Mouse (Mus musculus) liver, embryonic 16.5 days (tissue): ENCODE results near the gene Nfia. TPM values are rescaled to one million over a fixed set of nuclear protein-coding genes. Genes with fewer than 3 reads are reported as not detected.

Experiments
- ATAC-seq: fragments of 200-750 bp; cut with Nextera tagmentation; 2 replicates; pipeline ENCODE4 v1.8.0; 2017; ENCODE audit warnings: low read depth, mild to moderate bottlenecking, moderate number of reproducible peaks, moderate library complexity
- H3K27ac ChIP-seq: fragments of 300-500 bp; sonication (generic); 2 replicates; pipeline ENCODE4 v1.5.1; 2014; ENCODE audit warnings: mild to moderate bottlenecking, low read length
- H3K27me3 ChIP-seq: fragments of 300-500 bp; sonication (generic); 2 replicates; pipeline ENCODE4 v1.6.1; 2014; ENCODE audit warnings: low read depth, low read length, mixed read lengths; ENCODE audit not compliant: control insufficient read depth, insufficient read depth
- H3K36me3 ChIP-seq: fragments of 300-500 bp; sonication (generic); 2 replicates; pipeline ENCODE4 v1.6.1; 2014; ENCODE audit warnings: mild to moderate bottlenecking; ENCODE audit not compliant: control insufficient read depth, insufficient read depth
- H3K4me1 ChIP-seq: fragments of 300-500 bp; sonication (generic); 2 replicates; pipeline ENCODE4 v1.6.1; 2014; ENCODE audit warnings: low read depth, low read length, mixed read lengths; ENCODE audit not compliant: control insufficient read depth
- H3K4me2 ChIP-seq: fragments of 300-500 bp; sonication (generic); 2 replicates; pipeline ENCODE4 v1.6.1; 2014; ENCODE audit warnings: low read depth, low read length, mixed read lengths
- H3K4me3 ChIP-seq: fragments of 300-500 bp; sonication (generic); 2 replicates; pipeline ENCODE4 v1.5.1; 2014; ENCODE audit warnings: low read depth, mild to moderate bottlenecking, low read length
- H3K9ac ChIP-seq: fragments of 300-500 bp; sonication (generic); 2 replicates; pipeline ENCODE4 v1.6.1; 2014; ENCODE audit warnings: low read depth, low read length
- H3K9me3 ChIP-seq: fragments of 300-500 bp; sonication (generic); replicated peaks from 2 replicates; pipeline ENCODE4 v1.6.1; 2016; ENCODE audit warnings: low read length; ENCODE audit not compliant: control insufficient read depth
- WGBS: fragments of 180-500 bp; shearing (Covaris S2); extraction: QIAGEN DNeasy Blood & Tissue Kit; methylation state at CpG from one replicate; pipeline ENCODE4 v1.1.7; 2014; ENCODE audit not compliant: insufficient replicate concordance; 5-methylcytosine and 5-hydroxymethylcytosine counted together
- polyA plus RNA-seq: library from polyadenylated mRNA; unstranded; fragments of >200 nt; fragmentation: Nextera tagmentation; extraction: Ambion mirVana; gene quantifications from 2 replicates; pipeline ENCODE4 v1.2.1, GENCODE M21; 2015

Nfia gene
- polyA plus RNA-seq, 1 experiment from 2014 or later, result 5.7 TPM

GRCm38 (mm10) chr4:98109911-98110310 lies 337.4 kb downstream of the Nfia start:
- WGBS, result 71% methylated on average over 4 of the region's 4 CpGs
- peaks cover 2% of the 10 kb centered on the region; the same call in 1 of the 2 replicates for H3K4me1 ChIP-seq
- ATAC-seq, result no peak
- no peak overlapping the region for H3K4me2 ChIP-seq
- no peak overlapping the region for H3K27ac ChIP-seq
- no peak overlapping the region for H3K4me3 ChIP-seq
- H3K9ac ChIP-seq, result no peak overlapping the region
- peaks cover 2% of the 10 kb centered on the region; the same call in 1 of the 2 replicates for H3K27me3 ChIP-seq
- H3K9me3 ChIP-seq, result no peaks in the 10 kb centered on the region
- H3K36me3 ChIP-seq, result no peaks in the 10 kb centered on the region

DNA sequence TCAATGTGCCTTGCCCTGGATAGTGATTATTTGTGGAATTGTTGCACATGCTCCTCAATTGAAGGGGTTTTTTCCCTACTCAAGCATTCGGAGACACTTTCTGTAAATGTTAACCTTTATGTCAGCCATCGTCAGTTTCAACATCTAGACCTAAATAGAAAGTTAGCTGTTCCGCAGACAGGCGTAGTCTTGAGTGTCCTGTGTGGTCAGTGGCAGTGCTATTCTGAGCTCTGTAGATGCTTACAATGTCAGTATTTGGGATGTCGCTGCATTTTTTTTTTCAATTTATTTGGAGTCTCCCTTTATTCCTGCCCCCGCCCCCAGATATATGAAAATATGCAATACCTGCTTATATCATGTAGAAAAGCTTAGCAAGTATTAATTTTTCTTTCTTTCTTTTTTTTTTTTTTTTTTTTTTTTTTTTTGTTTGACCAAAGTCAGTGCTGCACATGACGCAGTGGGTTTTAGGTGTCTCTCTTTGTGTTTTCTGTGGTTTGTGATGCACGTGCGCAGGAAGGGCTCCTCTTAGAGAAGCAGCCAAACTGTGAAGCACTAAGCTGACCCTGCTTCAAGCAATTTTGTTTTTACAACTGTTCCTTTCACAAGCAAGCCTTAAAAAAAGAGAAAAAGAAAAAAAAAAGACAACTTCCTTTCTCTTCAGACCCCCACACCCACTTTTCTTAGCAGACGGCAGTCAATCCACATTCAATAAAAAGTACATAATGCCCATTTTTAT lies 340.9 kb downstream of the Nfia start:
- ATAC-seq, result no peak
- WGBS, result 54% methylated on average over 10 of the region's 10 CpGs
- Histone ChIP-seq H3K9ac (no peak overlapping the region), H3K9me3 (no peaks in the 10 kb centered on the region), H3K27me3 (no peaks in the 10 kb centered on the region), H3K4me2 (no peak overlapping the region), H3K4me3 (no peak overlapping the region), H3K27ac (no peak overlapping the region), H3K4me1 (peaks cover 2% of the 10 kb centered on the region; the same call in 1 of the 2 replicates), H3K36me3 (no peaks in the 10 kb centered on the region)

DNA sequence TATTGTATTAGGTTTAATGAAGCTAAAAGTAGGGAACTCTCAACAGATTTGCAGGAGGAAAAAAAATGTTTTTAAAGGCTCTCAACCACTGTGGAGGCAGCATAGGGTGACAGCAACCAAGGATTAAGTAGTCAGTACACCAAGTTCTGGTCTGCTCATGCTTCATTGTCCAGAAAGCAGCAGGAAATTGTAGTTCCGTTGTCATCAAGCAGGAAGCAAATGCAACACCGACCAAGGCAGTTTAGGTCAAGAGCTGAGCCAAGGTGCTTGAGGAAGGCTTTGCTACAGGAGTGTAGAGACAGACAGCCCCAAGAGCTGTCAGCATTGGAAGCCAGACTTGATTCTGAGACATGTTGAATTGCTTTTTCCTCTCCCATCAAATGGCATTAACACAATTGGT lies 342.4 kb downstream of the Nfia start:
- H3K4me2 ChIP-seq, result no peak overlapping the region
- ATAC-seq, result no peak
- WGBS, result 21% methylated on average over 2 of the region's 2 CpGs
- H3K27ac ChIP-seq, result no peak overlapping the region
- no peaks in the 10 kb centered on the region for H3K36me3 ChIP-seq
- H3K4me1 ChIP-seq, result no peaks in the 10 kb centered on the region
- H3K9ac ChIP-seq, result no peak overlapping the region
- H3K9me3 ChIP-seq, result no peaks in the 10 kb centered on the region
- H3K27me3 ChIP-seq, result no peaks in the 10 kb centered on the region
- no peak overlapping the region for H3K4me3 ChIP-seq

DNA sequence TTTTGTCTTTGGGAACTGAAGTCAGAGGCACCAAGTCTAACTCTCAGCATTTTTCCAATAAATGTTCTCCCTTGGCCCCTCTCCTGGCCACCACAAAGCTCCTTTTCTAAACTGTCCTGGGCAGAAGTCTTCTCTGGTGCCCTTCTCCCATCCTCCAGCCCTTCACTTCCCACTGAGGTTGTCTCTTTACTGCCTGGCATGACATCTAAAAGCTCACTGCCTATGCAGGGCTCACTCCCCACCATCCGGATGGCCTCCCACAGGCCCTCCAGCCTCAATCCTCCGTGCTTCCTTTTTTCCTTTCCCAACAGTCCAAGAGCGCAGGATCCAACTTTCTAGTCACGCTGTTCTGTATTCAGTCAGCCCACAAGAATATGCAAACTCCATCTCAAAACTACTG lies 342.9 kb downstream of the Nfia start:
- 80% methylated on average over 4 of the region's 4 CpGs for WGBS
- Histone ChIP-seq H3K9ac (no peak overlapping the region), H3K9me3 (no peaks in the 10 kb centered on the region), H3K27me3 (no peaks in the 10 kb centered on the region), H3K4me2 (no peak overlapping the region), H3K27ac (no peak overlapping the region), H3K4me3 (no peak overlapping the region), H3K4me1 (no peaks in the 10 kb centered on the region), H3K36me3 (no peaks in the 10 kb centered on the region)
- no peak for ATAC-seq

DNA sequence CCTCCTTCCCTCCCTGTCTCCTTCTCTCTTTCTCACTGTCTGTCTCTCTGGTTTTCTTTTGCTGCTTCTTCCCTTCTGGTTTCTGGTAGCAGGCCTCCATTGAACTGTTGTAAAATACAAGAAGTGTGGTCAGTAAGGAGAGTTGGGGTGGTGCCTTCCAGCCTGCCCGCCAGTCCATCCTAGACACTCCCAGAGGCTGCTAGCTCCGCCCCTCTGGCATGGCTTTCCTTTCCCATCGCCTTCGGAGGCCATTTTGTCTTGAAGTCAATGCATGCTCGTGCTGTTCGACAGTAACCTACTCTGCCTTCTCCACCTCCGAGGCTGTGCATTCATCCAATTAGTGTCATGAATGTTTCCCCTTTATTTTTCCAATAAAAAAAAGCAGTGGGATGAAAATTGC lies 343.5 kb downstream of the Nfia start:
- Histone ChIP-seq H3K9ac (no peak overlapping the region), H3K4me1 (no peaks in the 10 kb centered on the region), H3K4me2 (no peak overlapping the region), H3K4me3 (no peak overlapping the region), H3K9me3 (no peaks in the 10 kb centered on the region), H3K36me3 (no peaks in the 10 kb centered on the region), H3K27ac (no peak overlapping the region), H3K27me3 (no peaks in the 10 kb centered on the region)
- WGBS, result 74% methylated on average over 7 of the region's 7 CpGs
- no peak for ATAC-seq

DNA sequence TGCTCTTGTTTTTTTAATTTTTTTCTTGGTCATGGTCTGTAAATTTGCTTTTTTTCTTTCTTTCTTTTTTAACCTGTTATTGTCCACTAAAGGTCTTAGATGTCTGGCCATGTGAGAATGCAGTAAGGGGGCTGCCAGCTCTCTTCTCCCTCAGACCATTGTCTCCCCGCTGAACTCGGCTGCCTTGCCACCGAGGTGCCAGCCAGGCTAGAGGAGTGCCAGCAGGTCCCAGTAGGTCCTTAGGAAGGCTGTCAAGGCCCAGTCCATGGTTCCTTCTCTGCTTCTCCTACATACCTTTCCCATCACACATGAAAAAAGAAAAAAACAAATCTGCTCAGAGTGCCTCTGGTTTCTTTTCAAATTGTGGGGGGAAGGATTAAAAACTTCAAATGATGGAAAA lies 345.6 kb downstream of the Nfia start:
- no peak for ATAC-seq
- Histone ChIP-seq H3K9ac (no peak overlapping the region), H3K27me3 (no peaks in the 10 kb centered on the region), H3K9me3 (no peaks in the 10 kb centered on the region), H3K36me3 (no peaks in the 10 kb centered on the region), H3K4me3 (no peak overlapping the region), H3K4me1 (no peaks in the 10 kb centered on the region), H3K27ac (no peak overlapping the region), H3K4me2 (no peak overlapping the region)
- WGBS, result 63% methylated on average over 3 of the region's 3 CpGs

GRCm38 (mm10) chr4:98118761-98119675 lies 346.5 kb downstream of the Nfia start:
- WGBS, result 63% methylated on average over 10 of the region's 10 CpGs
- H3K4me3 ChIP-seq, result no peak overlapping the region
- no peak overlapping the region for H3K27ac ChIP-seq
- H3K4me2 ChIP-seq, result no peak overlapping the region
- H3K4me1 ChIP-seq, result no peaks in the 10 kb centered on the region
- no peaks in the 10 kb centered on the region for H3K27me3 ChIP-seq
- H3K9ac ChIP-seq, result no peak overlapping the region
- ATAC-seq, result no peak
- H3K36me3 ChIP-seq, result no peaks in the 10 kb centered on the region
- H3K9me3 ChIP-seq, result no peaks in the 10 kb centered on the region

GRCm38 (mm10) chr4:98119949-98120531 lies 347.5 kb downstream of the Nfia start:
- 50% methylated on average over 3 of the region's 3 CpGs for WGBS
- no peak overlapping the region for H3K27ac ChIP-seq
- no peaks in the 10 kb centered on the region for H3K4me1 ChIP-seq
- ATAC-seq, result no peak
- no peaks in the 10 kb centered on the region for H3K36me3 ChIP-seq
- H3K9me3 ChIP-seq, result no peaks in the 10 kb centered on the region
- H3K9ac ChIP-seq, result no peak overlapping the region
- no peak overlapping the region for H3K4me2 ChIP-seq
- H3K4me3 ChIP-seq, result no peak overlapping the region
- H3K27me3 ChIP-seq, result no peaks in the 10 kb centered on the region
